Mouse (Mus musculus): ENCODE measurements at regions not wholly inside any gene's neighbourhood (a gene's known extent, or its start where the extent isn't known, plus 50 kb on each side); places are given as distances from the start of the nearest gene placed in this dataset.
"Not testable (repeated sequence)": the region's sequence is repeated elsewhere in the genome, so short reads cannot be mapped to it uniquely, and the experiment has no call there.

GRCm38 (mm10) chr10:23665916-23666315 is 121.2 kb downstream of the Rps12 start:
- not testable (repeated sequence) for ATAC-seq (replicated peaks in 1 of 2; ENCODE audit: insufficient read depth in 1 of 2, low FRiP score in 2 of 2, low TSS enrichment in 1 of 2, low read depth in 1 of 2, poor library complexity in 2 of 2, severe bottlenecking in 2 of 2)

- ATAC-seq (replicated peaks in 1 of 2; ENCODE audit: insufficient read depth in 1 of 2, low FRiP score in 2 of 2, low TSS enrichment in 1 of 2, low read depth in 1 of 2, poor library complexity in 2 of 2, severe bottlenecking in 2 of 2), result no peak
These were observed 160.9 kb downstream of the Rps12 start for GRCm38 (mm10) chr10:23626201-23626600.

- no peak for ATAC-seq (replicated peaks in 1 of 2; ENCODE audit: insufficient read depth in 1 of 2, low FRiP score in 2 of 2, low TSS enrichment in 1 of 2, low read depth in 1 of 2, poor library complexity in 2 of 2, severe bottlenecking in 2 of 2)
These were observed 175.0 kb downstream of the Rps12 start for GRCm38 (mm10) chr10:23612030-23612429.

GRCm38 (mm10) chr10:23611183-23611582 is 175.9 kb downstream of the Rps12 start:
- ATAC-seq (replicated peaks in 1 of 2; ENCODE audit: insufficient read depth in 1 of 2, low FRiP score in 2 of 2, low TSS enrichment in 1 of 2, low read depth in 1 of 2, poor library complexity in 2 of 2, severe bottlenecking in 2 of 2), result peak; percentile 53 to 56; a peak in 2 of 4 replicates

GRCm38 (mm10) chr10:23610485-23610884 is 176.6 kb downstream of the Rps12 start:
- no peak for ATAC-seq (replicated peaks in 1 of 2; ENCODE audit: insufficient read depth in 1 of 2, low FRiP score in 2 of 2, low TSS enrichment in 1 of 2, low read depth in 1 of 2, poor library complexity in 2 of 2, severe bottlenecking in 2 of 2)

GRCm38 (mm10) chr10:23610046-23610445 is 177.0 kb downstream of the Rps12 start:
- ATAC-seq (replicated peaks in 1 of 2; ENCODE audit: insufficient read depth in 1 of 2, low FRiP score in 2 of 2, low TSS enrichment in 1 of 2, low read depth in 1 of 2, poor library complexity in 2 of 2, severe bottlenecking in 2 of 2), result no peak

GRCm38 (mm10) chr10:23609270-23609914 is 177.7 kb downstream of the Rps12 start:
- ATAC-seq (replicated peaks in 1 of 2; ENCODE audit: insufficient read depth in 1 of 2, low FRiP score in 2 of 2, low TSS enrichment in 1 of 2, low read depth in 1 of 2, poor library complexity in 2 of 2, severe bottlenecking in 2 of 2), result no peak

GRCm38 (mm10) chr10:23600701-23601100 is 186.4 kb downstream of the Rps12 start:
- no peak for ATAC-seq (replicated peaks in 1 of 2; ENCODE audit: insufficient read depth in 1 of 2, low FRiP score in 2 of 2, low TSS enrichment in 1 of 2, low read depth in 1 of 2, poor library complexity in 2 of 2, severe bottlenecking in 2 of 2)

- no peak for ATAC-seq (replicated peaks in 1 of 2; ENCODE audit: insufficient read depth in 1 of 2, low FRiP score in 2 of 2, low TSS enrichment in 1 of 2, low read depth in 1 of 2, poor library complexity in 2 of 2, severe bottlenecking in 2 of 2)
These were observed 191.5 kb downstream of the Rps12 start for GRCm38 (mm10) chr10:23595541-23595940.

- no peak for ATAC-seq (replicated peaks in 1 of 2; ENCODE audit: insufficient read depth in 1 of 2, low FRiP score in 2 of 2, low TSS enrichment in 1 of 2, low read depth in 1 of 2, poor library complexity in 2 of 2, severe bottlenecking in 2 of 2)
These were observed 206.8 kb downstream of the Rps12 start for GRCm38 (mm10) chr10:23580230-23580629.

GRCm38 (mm10) chr10:23571013-23571412 is 216.1 kb downstream of the Rps12 start:
- no peak for ATAC-seq (replicated peaks in 1 of 2; ENCODE audit: insufficient read depth in 1 of 2, low FRiP score in 2 of 2, low TSS enrichment in 1 of 2, low read depth in 1 of 2, poor library complexity in 2 of 2, severe bottlenecking in 2 of 2)

GRCm38 (mm10) chr10:23569386-23569785 is 217.7 kb downstream of the Rps12 start:
- ATAC-seq (replicated peaks in 1 of 2; ENCODE audit: insufficient read depth in 1 of 2, low FRiP score in 2 of 2, low TSS enrichment in 1 of 2, low read depth in 1 of 2, poor library complexity in 2 of 2, severe bottlenecking in 2 of 2), result no peak

- ATAC-seq (replicated peaks in 1 of 2; ENCODE audit: insufficient read depth in 1 of 2, low FRiP score in 2 of 2, low TSS enrichment in 1 of 2, low read depth in 1 of 2, poor library complexity in 2 of 2, severe bottlenecking in 2 of 2), result no peak
These were observed 211.8 kb upstream of the Eya4 start for GRCm38 (mm10) chr10:23562273-23562885.

- no peak for ATAC-seq (replicated peaks in 1 of 2; ENCODE audit: insufficient read depth in 1 of 2, low FRiP score in 2 of 2, low TSS enrichment in 1 of 2, low read depth in 1 of 2, poor library complexity in 2 of 2, severe bottlenecking in 2 of 2)
These were observed 209.5 kb upstream of the Eya4 start for GRCm38 (mm10) chr10:23559980-23560658.

- ATAC-seq (replicated peaks in 1 of 2; ENCODE audit: insufficient read depth in 1 of 2, low FRiP score in 2 of 2, low TSS enrichment in 1 of 2, low read depth in 1 of 2, poor library complexity in 2 of 2, severe bottlenecking in 2 of 2), result no peak
These were observed 207.2 kb upstream of the Eya4 start for GRCm38 (mm10) chr10:23557828-23558227.

- no peak for ATAC-seq (replicated peaks in 1 of 2; ENCODE audit: insufficient read depth in 1 of 2, low FRiP score in 2 of 2, low TSS enrichment in 1 of 2, low read depth in 1 of 2, poor library complexity in 2 of 2, severe bottlenecking in 2 of 2)
These were observed 198.6 kb upstream of the Eya4 start for GRCm38 (mm10) chr10:23549207-23549606.

GRCm38 (mm10) chr10:23548322-23548721 is 197.7 kb upstream of the Eya4 start:
- ATAC-seq (replicated peaks in 1 of 2; ENCODE audit: insufficient read depth in 1 of 2, low FRiP score in 2 of 2, low TSS enrichment in 1 of 2, low read depth in 1 of 2, poor library complexity in 2 of 2, severe bottlenecking in 2 of 2), result no peak

GRCm38 (mm10) chr10:23542712-23543111 is 192.1 kb upstream of the Eya4 start:
- ATAC-seq (replicated peaks in 1 of 2; ENCODE audit: insufficient read depth in 1 of 2, low FRiP score in 2 of 2, low TSS enrichment in 1 of 2, low read depth in 1 of 2, poor library complexity in 2 of 2, severe bottlenecking in 2 of 2), result no peak

Measured in hematopoietic stem cell, adult 5-6 weeks (primary cell).